Mouse (Mus musculus) granulocyte monocyte progenitor cell, adult 5-6 weeks (primary cell): ENCODE measurements around the gene Clec16a. TPM values are rescaled to one million over a fixed set of nuclear protein-coding genes. Genes with fewer than 3 reads are reported as not detected.

Experiments used
- ATAC-seq: replicated peaks from 2 replicates; pipeline ENCODE4 v1.8.0; 2016; ENCODE audit warnings: mild to moderate bottlenecking, moderate TSS enrichment, inconsistent platforms; ENCODE audit not compliant: poor library complexity, severe bottlenecking
- total RNA-seq, 2 experiments: library from RNA; stranded (forward) in 1 of 2; stranded (reverse) in 1 of 2; fragments of 200-712, 200-1000 nt in 1 of 2; fragments of >200 nt in 1 of 2; fragmentation: Nextera tagmentation in 1 of 2; gene quantifications; 2 replicates each; pipeline ENCODE4 v1.2.3; 2014 to 2017

Gene Clec16a
- total RNA-seq, 2 experiments from 2014 or later = 14.3 to 19.6 TPM

GRCm38 (mm10) chr16:10781862-10782371, 236.8 kb downstream of the Clec16a start:
- no peak for ATAC-seq

GRCm38 (mm10) chr16:10782377-10783151, 237.4 kb downstream of the Clec16a start:
- ATAC-seq = peak; percentile 0; the same call in 1 of the 2 replicates

GRCm38 (mm10) chr16:10783152-10783434, 238.0 kb downstream of the Clec16a start:
- ATAC-seq = peak; percentile 40

DNA sequence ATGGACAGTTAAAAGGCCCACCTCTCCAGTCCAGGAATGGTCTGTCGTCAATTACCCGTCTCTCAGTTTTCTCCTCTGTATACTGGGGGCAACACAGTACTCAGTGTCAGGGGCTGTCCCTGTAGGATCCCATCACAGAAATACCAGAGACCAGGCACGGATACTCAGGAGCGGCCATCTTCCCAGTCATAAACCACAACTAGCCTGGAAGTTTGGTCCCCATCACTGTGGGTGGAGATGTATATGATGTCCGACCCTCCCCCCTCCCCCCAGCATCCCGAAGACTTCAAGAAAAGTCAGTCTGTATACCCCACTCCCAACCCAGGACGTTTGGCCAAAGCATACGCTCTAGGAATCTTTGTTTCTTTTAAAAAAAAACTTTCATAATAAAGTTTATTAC, 238.3 kb downstream of the Clec16a start:
- ATAC-seq = no peak

DNA sequence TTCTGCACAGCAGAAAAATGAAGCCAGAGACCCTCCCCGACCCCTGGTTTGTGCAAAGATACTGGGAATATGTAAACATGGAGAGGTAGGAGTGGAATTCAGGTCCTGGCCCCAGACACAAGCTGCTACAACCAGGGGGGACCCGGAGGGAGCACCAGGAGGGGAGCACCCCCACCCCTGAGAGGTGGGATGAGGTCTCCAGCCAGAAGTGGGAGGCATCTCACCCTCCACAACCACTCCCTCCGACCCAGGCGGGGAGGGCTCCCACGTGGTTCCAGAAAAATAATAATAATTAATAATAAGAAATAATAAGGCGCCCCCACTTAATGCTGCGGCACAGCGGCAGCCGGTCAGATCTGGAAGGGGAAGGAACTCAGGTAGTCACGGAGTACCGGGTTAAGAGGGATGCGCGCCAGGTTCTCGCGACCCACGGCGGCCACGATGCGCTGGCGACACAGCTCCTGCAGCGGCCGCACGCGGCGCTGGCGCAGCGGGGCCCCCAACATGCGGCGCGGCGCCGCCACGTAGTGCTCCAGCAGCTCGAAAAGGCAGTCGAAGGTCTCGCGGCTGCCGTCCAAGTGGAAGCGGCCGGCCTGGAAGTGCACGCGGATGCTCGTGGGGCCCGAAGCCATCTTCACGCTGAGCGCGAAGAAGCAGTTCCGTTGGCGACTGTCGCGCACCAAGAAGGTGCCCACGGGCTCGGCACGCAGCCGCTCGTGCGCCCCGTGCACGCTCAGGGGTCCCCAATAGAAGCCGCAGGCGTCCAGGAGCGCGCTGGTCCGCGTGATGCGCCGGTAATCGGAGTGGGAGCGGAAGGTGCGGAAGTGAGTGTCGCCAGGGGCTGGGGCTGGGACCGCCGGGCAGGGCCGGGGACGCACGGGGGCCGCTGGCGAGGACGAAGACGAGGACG, 239.0 kb downstream of the Clec16a start:
- ATAC-seq = no peak

- peak; percentile 48 for ATAC-seq
These were observed 239.7 kb downstream of the Clec16a start for GRCm38 (mm10) chr16:10784793-10785370.

GRCm38 (mm10) chr16:10785371-10786231, 240.5 kb downstream of the Clec16a start, which contains the start of gene Socs1:
Gene Socs1, minus strand, starts transcription at chr16:10785536.
- ATAC-seq = peak; percentile 52

DNA sequence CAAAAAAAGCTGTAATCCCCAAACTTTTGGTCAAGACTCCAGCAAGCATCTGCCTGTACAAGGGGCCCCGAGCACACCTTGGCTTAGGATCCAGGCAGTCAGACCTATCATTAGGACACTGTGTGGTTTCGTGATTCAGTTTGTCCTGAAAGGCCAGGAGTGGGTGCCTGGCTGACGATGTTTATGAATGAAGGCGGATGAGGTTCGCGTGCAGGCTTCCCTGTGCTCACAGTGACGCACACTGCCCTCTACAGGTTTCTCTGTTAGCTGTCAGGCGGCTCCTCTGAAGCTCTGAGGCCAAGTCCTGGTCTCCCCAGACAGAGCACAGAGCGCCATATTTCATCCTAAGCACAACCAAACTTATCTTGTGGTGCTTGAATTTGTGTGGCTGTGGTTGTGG, 241.1 kb downstream of the Clec16a start:
- ATAC-seq = peak; percentile 45

- no peak for ATAC-seq
These were observed 241.8 kb downstream of the Clec16a start for GRCm38 (mm10) chr16:10786782-10787547.

GRCm38 (mm10) chr16:10787548-10788058, 242.5 kb downstream of the Clec16a start:
- no peak for ATAC-seq

GRCm38 (mm10) chr16:10788271-10788670, 243.1 kb downstream of the Clec16a start, which contains the start of gene Tnp2:
Gene Tnp2, minus strand, starts transcription at chr16:10788660.
- ATAC-seq = no peak

GRCm38 (mm10) chr16:10788866-10789265, 243.7 kb downstream of the Clec16a start:
- ATAC-seq = no peak

DNA sequence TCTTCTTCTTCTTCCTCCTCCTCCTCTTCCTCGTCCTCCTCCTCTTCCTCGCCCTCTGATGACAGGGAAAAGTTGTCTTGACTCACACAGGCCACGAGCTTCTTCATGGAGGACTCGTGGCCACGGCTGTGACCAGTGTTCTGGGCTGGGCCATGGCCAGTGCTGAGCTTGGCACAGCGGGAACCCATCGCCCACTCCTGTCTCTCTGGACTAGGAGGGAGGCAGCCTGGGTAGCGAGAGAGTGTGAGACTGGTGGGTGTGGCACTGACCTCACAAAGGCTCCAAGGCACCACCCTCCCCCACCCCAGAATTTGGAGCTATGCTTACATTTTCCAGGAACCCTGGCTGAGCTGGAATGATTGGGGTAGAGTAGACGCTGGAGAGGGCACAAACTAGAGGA, 245.6 kb downstream of the Clec16a start, which contains the start of gene Prm3:
Gene Prm3 (minus strand): TSS at position 213 of the 400 bp plus-strand sequence.
- no peak for ATAC-seq

Other genes starting within 250 kb of the Clec16a start
- gene Emp2, start 231.4 kb upstream of the Clec16a start, total RNA-seq (2014; fragmentation: Nextera tagmentation) = not detected in 2 replicates
- gene Emp2, start 231.4 kb upstream of the Clec16a start, total RNA-seq (2017) = not detected in 2 replicates
- 0.49 TPM in 1 of 2 replicates, not detected in the other for gene Tekt5, start 149.8 kb upstream of the Clec16a start, total RNA-seq (2014; fragmentation: Nextera tagmentation)
- gene Tekt5, start 149.8 kb upstream of the Clec16a start, total RNA-seq (2017) = not detected in 2 replicates
- gene Nubp1, start 133.4 kb upstream of the Clec16a start, total RNA-seq (2014; fragmentation: Nextera tagmentation) = 45.9 and 48.0 TPM in 2 replicates
- gene Nubp1, start 133.4 kb upstream of the Clec16a start, total RNA-seq (2017) = 41.9 and 58.3 TPM in 2 replicates
- gene Tvp23a, start 98.0 kb upstream of the Clec16a start, total RNA-seq (2014; fragmentation: Nextera tagmentation) = not detected in 2 replicates
- gene Tvp23a, start 98.0 kb upstream of the Clec16a start, total RNA-seq (2017) = not detected in 2 replicates
- gene Ciita, start 65.3 kb upstream of the Clec16a start, total RNA-seq (2014; fragmentation: Nextera tagmentation) = 2.3 TPM in 1 of 2 replicates, not detected in the other
- 0.09 and 0.52 TPM in 2 replicates for gene Ciita, start 65.3 kb upstream of the Clec16a start, total RNA-seq (2017)
- gene Dexi, start 2.3 kb upstream of the Clec16a start, total RNA-seq (2014; fragmentation: Nextera tagmentation) = 4.9 and 7.5 TPM in 2 replicates
- 3.1 and 7.5 TPM in 2 replicates for gene Dexi, start 2.3 kb upstream of the Clec16a start, total RNA-seq (2017)
- gene Socs1, start 240.2 kb downstream of the Clec16a start, total RNA-seq (2014; fragmentation: Nextera tagmentation) = 0.41 TPM in 1 of 2 replicates, not detected in the other
- gene Socs1, start 240.2 kb downstream of the Clec16a start, total RNA-seq (2017) = 1.2 TPM in 2 replicates
- gene Tnp2, start 243.3 kb downstream of the Clec16a start, total RNA-seq (2014; fragmentation: Nextera tagmentation) = not detected in 2 replicates
- gene Tnp2, start 243.3 kb downstream of the Clec16a start, total RNA-seq (2017) = not detected in 2 replicates
- not detected in 2 replicates for gene Prm3, start 245.6 kb downstream of the Clec16a start, total RNA-seq (2014; fragmentation: Nextera tagmentation)
- gene Prm3, start 245.6 kb downstream of the Clec16a start, total RNA-seq (2017) = not detected in 2 replicates